Mouse (Mus musculus): Measurements from ENCODE around the gene Osbp2. TPM values are rescaled to one million over a fixed set of nuclear protein-coding genes. Genes with fewer than 3 reads are reported as not detected.

The Osbp2 gene
- polyA plus RNA-seq, 1 experiment from 2014 or later: 2.4 TPM

- no peaks in the 10 kb centered on the region for H3K27me3 ChIP-seq (ENCODE audit: control insufficient read depth, insufficient read depth, low read length)
- no peaks in the 10 kb centered on the region for H3K36me3 ChIP-seq (ENCODE audit: control insufficient read depth, insufficient read depth, low read length)
- H3K9me3 ChIP-seq (ENCODE audit: control insufficient read depth, low read length): no peaks in the 10 kb centered on the region
- H3K27ac ChIP-seq (ENCODE audit: low read depth, low read length): no peak overlapping the region
- no peak overlapping the region for H3K4me3 ChIP-seq (ENCODE audit: low read depth, low read length)
- no peak overlapping the region for H3K4me2 ChIP-seq (ENCODE audit: low read depth)
- DNase-seq (ENCODE audit: low spot score): no peak
- no peak for ATAC-seq (ENCODE audit: insufficient read depth, low FRiP score, low TSS enrichment)
- no peaks in the 10 kb centered on the region for H3K4me1 ChIP-seq (ENCODE audit: control insufficient read depth, insufficient read depth, low read length)
- 79% methylated on average over 5 of the region's 5 CpGs for WGBS
- no peak overlapping the region for H3K9ac ChIP-seq (ENCODE audit: low read length)
Measured at GRCm38 (mm10) chr11:3903046-3903445, 39.3 kb upstream of the Osbp2 start.

GRCm38 (mm10) chr11:3902516-3902915, 38.8 kb upstream of the Osbp2 start:
- H3K36me3 ChIP-seq (ENCODE audit: control insufficient read depth, insufficient read depth, low read length): no peaks in the 10 kb centered on the region
- ATAC-seq (ENCODE audit: insufficient read depth, low FRiP score, low TSS enrichment) (no peak), DNase-seq (ENCODE audit: low spot score) (no peak)
- H3K4me2 ChIP-seq (ENCODE audit: low read depth): no peak overlapping the region
- H3K27ac ChIP-seq (ENCODE audit: low read depth, low read length): no peak overlapping the region
- no peaks in the 10 kb centered on the region for H3K4me1 ChIP-seq (ENCODE audit: control insufficient read depth, insufficient read depth, low read length)
- H3K4me3 ChIP-seq (ENCODE audit: low read depth, low read length): no peak overlapping the region
- H3K27me3 ChIP-seq (ENCODE audit: control insufficient read depth, insufficient read depth, low read length): no peaks in the 10 kb centered on the region
- no peak overlapping the region for H3K9ac ChIP-seq (ENCODE audit: low read length)
- no peaks in the 10 kb centered on the region for H3K9me3 ChIP-seq (ENCODE audit: control insufficient read depth, low read length)
- WGBS: 84% methylated on average over 3 of the region's 3 CpGs

GRCm38 (mm10) chr11:3900296-3900695, 36.6 kb upstream of the Osbp2 start:
- Histone ChIP-seq H3K9ac (ENCODE audit: low read length) (no peak overlapping the region), H3K36me3 (ENCODE audit: control insufficient read depth, insufficient read depth, low read length) (no peaks in the 10 kb centered on the region), H3K27me3 (ENCODE audit: control insufficient read depth, insufficient read depth, low read length) (no peaks in the 10 kb centered on the region), H3K27ac (ENCODE audit: low read depth, low read length) (no peak overlapping the region), H3K4me2 (ENCODE audit: low read depth) (no peak overlapping the region), H3K4me3 (ENCODE audit: low read depth, low read length) (no peak overlapping the region), H3K4me1 (ENCODE audit: control insufficient read depth, insufficient read depth, low read length) (no peaks in the 10 kb centered on the region), H3K9me3 (ENCODE audit: control insufficient read depth, low read length) (no peaks in the 10 kb centered on the region)
- WGBS: 88% methylated on average over 6 of the region's 6 CpGs
- DNase-seq (ENCODE audit: low spot score) (no peak), ATAC-seq (ENCODE audit: insufficient read depth, low FRiP score, low TSS enrichment) (no peak)

DNA sequence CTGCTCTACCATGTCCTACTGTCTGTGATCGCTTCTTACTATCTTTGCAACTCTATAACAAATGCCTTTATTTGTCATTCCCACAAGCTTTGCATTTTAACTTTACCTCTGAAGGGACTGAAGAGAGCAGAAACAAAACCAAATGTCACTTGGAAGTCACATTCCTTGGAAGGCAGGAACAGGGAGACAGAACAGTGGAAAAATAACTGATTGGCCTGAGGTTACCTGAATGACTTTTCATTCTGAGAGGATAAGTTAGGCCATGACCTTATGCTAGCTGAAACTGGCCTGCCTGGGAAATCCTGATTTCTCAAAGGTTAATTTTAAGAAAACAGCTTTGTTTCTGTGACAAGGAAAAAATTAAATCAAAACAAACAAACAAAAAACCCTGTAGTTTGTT, 32.2 kb upstream of the Osbp2 start:
- H3K9me3 ChIP-seq (ENCODE audit: control insufficient read depth, low read length): no peaks in the 10 kb centered on the region
- WGBS: 100% methylated on average over 1 of the region's 1 CpGs
- no peak for ATAC-seq (ENCODE audit: insufficient read depth, low FRiP score, low TSS enrichment)
- DNase-seq (ENCODE audit: low spot score): no peak
- no peaks in the 10 kb centered on the region for H3K27me3 ChIP-seq (ENCODE audit: control insufficient read depth, insufficient read depth, low read length)
- H3K27ac ChIP-seq (ENCODE audit: low read depth, low read length): no peak overlapping the region
- H3K9ac ChIP-seq (ENCODE audit: low read length): no peak overlapping the region
- no peak overlapping the region for H3K4me2 ChIP-seq (ENCODE audit: low read depth)
- no peak overlapping the region for H3K4me3 ChIP-seq (ENCODE audit: low read depth, low read length)
- no peaks in the 10 kb centered on the region for H3K4me1 ChIP-seq (ENCODE audit: control insufficient read depth, insufficient read depth, low read length)
- H3K36me3 ChIP-seq (ENCODE audit: control insufficient read depth, insufficient read depth, low read length): no peaks in the 10 kb centered on the region

- no peak for ATAC-seq (ENCODE audit: insufficient read depth, low FRiP score, low TSS enrichment)
- Histone ChIP-seq H3K27ac (ENCODE audit: low read depth, low read length) (peak overlapping the region; percentile 50; the same call in 1 of the 2 replicates), H3K4me3 (ENCODE audit: low read depth, low read length) (peak overlapping the region; percentile 48), H3K27me3 (ENCODE audit: control insufficient read depth, insufficient read depth, low read length) (no peaks in the 10 kb centered on the region), H3K4me2 (ENCODE audit: low read depth) (peak overlapping the region; percentile 45), H3K4me1 (ENCODE audit: control insufficient read depth, insufficient read depth, low read length) (no peaks in the 10 kb centered on the region), H3K9ac (ENCODE audit: low read length) (peak overlapping the region; percentile 52), H3K9me3 (ENCODE audit: control insufficient read depth, low read length) (no peaks in the 10 kb centered on the region), H3K36me3 (ENCODE audit: control insufficient read depth, insufficient read depth, low read length) (no peaks in the 10 kb centered on the region)
- WGBS: 5% methylated on average over 10 of the region's 10 CpGs
- no peak for DNase-seq (ENCODE audit: low spot score)
Measured at GRCm38 (mm10) chr11:3895458-3895857, 31.8 kb upstream of the Osbp2 start.

DNA sequence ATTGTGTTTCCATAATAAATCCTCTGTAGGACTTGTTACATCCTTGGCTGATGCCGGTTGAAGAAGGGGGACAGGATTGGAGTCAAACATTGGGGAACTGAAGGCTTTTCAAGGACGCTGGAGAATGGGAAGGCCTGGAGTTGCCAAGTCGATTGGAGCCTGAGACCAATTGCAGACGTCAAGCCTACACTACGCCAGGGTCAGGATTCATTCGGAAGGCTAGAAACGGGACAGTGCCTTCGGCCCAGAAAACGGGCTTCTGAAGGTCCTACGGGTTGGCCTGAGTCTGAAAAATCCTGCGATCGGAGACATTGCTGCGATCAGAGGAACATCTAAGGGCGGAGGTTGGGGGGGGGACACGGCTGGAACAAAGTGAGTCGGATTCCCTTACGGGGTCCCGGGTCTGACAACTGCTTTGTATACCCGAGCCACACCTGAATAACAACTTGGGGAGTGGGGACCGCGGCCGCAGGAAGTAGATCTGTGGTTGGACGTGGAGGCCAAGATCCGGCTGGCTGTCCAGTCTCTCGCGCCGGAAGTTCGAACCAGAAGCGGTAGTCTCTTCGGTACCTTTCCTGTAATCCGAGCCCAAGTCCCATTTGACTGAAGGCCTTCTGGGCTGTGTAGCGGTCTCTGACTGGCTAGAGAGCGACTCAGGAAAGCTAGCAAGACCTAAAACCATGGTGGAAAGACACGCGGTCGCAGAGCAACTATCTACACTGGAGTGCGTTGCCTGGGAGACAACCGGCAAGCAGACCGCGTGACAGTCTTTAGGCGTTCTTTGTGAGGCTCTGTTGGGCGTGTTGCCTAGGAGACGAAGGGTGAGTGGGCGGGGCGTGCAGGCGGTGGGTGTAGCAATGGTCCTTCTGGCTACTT, 30.9 kb upstream of the Osbp2 start, which contains the start of the genes 4921536K21Rik and Dusp18:
Gene 4921536K21Rik, minus strand, starts transcription at position 693 of the 876 bp plus-strand sequence.
Gene Dusp18, plus strand, starts transcription at position 835 of the 876 bp plus-strand sequence.
- Histone ChIP-seq H3K4me3 (ENCODE audit: low read depth, low read length) (peak within 1 kb of the TSS; percentile 48), H3K36me3 (ENCODE audit: control insufficient read depth, insufficient read depth, low read length) (no peaks in the 10 kb centered on the region), H3K4me2 (ENCODE audit: low read depth) (peak within 1 kb of the TSS; percentile 45), H3K4me1 (ENCODE audit: control insufficient read depth, insufficient read depth, low read length) (no peaks in the 10 kb centered on the region), H3K9me3 (ENCODE audit: control insufficient read depth, low read length) (no peaks in the 10 kb centered on the region), H3K27me3 (ENCODE audit: control insufficient read depth, insufficient read depth, low read length) (no peaks in the 10 kb centered on the region), H3K27ac (ENCODE audit: low read depth, low read length) (peak within 1 kb of the TSS; percentile 50), H3K9ac (ENCODE audit: low read length) (peak within 1 kb of the TSS; percentile 52)
- ATAC-seq (ENCODE audit: insufficient read depth, low FRiP score, low TSS enrichment) (peak; percentile 96), DNase-seq (ENCODE audit: low spot score) (peak; percentile 95)
- WGBS: 2% methylated on average over 46 of the region's 46 CpGs

DNA sequence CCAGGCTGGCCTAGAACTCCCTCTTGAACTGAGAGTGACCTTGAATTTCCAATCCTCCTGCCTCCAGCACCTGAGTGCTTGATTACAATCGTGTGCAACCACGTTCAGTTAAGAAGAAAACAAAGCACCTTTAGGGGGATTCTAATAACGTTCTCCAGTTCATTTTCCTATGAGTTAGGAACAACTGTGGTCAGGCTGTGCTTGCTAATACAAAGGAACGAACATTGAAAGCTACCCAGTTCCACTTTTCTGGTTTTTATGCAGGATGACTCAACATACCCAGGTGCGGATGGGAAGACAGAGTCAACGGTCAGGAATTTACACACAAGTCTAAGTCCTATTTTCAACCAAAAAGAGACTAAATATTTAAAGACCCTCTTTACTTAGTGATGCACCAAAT, 30.3 kb upstream of the Osbp2 start:
- Histone ChIP-seq H3K27ac (ENCODE audit: low read depth, low read length) (no peak overlapping the region), H3K9ac (ENCODE audit: low read length) (no peak overlapping the region), H3K4me3 (ENCODE audit: low read depth, low read length) (peak overlapping the region; percentile 48; the same call in 1 of the 2 replicates), H3K4me2 (ENCODE audit: low read depth) (no peak overlapping the region), H3K27me3 (ENCODE audit: control insufficient read depth, insufficient read depth, low read length) (no peaks in the 10 kb centered on the region), H3K4me1 (ENCODE audit: control insufficient read depth, insufficient read depth, low read length) (no peaks in the 10 kb centered on the region), H3K36me3 (ENCODE audit: control insufficient read depth, insufficient read depth, low read length) (no peaks in the 10 kb centered on the region), H3K9me3 (ENCODE audit: control insufficient read depth, low read length) (no peaks in the 10 kb centered on the region)
- DNase-seq (ENCODE audit: low spot score) (no peak), ATAC-seq (ENCODE audit: insufficient read depth, low FRiP score, low TSS enrichment) (no peak)
- 84% methylated on average over 6 of the region's 6 CpGs for WGBS

GRCm38 (mm10) chr11:3887331-3887730, 23.6 kb upstream of the Osbp2 start:
- Histone ChIP-seq H3K4me2 (ENCODE audit: low read depth) (no peak overlapping the region), H3K4me1 (ENCODE audit: control insufficient read depth, insufficient read depth, low read length) (0 out of 2 replicates have a peak, but pooled peaks cover 2% of the 10 kb centered on the region), H3K9me3 (ENCODE audit: control insufficient read depth, low read length) (no peaks in the 10 kb centered on the region), H3K36me3 (ENCODE audit: control insufficient read depth, insufficient read depth, low read length) (no peaks in the 10 kb centered on the region), H3K4me3 (ENCODE audit: low read depth, low read length) (no peak overlapping the region), H3K9ac (ENCODE audit: low read length) (no peak overlapping the region), H3K27me3 (ENCODE audit: control insufficient read depth, insufficient read depth, low read length) (no peaks in the 10 kb centered on the region), H3K27ac (ENCODE audit: low read depth, low read length) (no peak overlapping the region)
- DNase-seq (ENCODE audit: low spot score) (no peak), ATAC-seq (ENCODE audit: insufficient read depth, low FRiP score, low TSS enrichment) (no peak)
- 78% methylated on average over 5 of the region's 5 CpGs for WGBS

DNA sequence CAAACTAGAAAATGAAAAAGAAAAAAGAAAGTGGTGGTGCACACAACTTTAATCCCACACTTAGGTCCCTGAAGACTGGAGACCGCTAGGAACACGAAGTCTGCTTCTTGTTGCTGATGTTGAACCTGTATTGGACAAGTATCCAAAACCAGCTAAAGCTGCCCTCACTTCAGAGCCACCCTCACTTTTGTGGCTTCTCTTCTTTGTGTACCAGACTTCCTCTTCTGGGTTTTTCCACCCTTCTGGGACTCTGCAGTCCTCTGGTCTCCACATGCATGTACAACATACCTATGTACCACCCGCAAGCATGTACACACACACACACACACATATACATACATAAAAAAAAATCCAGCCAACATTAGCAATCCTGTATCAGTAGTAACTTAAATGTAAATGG, 20.0 kb upstream of the Osbp2 start:
- no peaks in the 10 kb centered on the region for H3K36me3 ChIP-seq (ENCODE audit: control insufficient read depth, insufficient read depth, low read length)

More for the DNA sequence above, 20.0 kb upstream of the Osbp2 start:
- Histone ChIP-seq H3K27me3 (ENCODE audit: control insufficient read depth, insufficient read depth, low read length) (no peaks in the 10 kb centered on the region), H3K4me2 (ENCODE audit: low read depth) (no peak overlapping the region), H3K4me3 (ENCODE audit: low read depth, low read length) (no peak overlapping the region), H3K4me1 (ENCODE audit: control insufficient read depth, insufficient read depth, low read length) (0 out of 2 replicates have a peak, but pooled peaks cover 2% of the 10 kb centered on the region), H3K27ac (ENCODE audit: low read depth, low read length) (no peak overlapping the region), H3K9me3 (ENCODE audit: control insufficient read depth, low read length) (no peaks in the 10 kb centered on the region), H3K9ac (ENCODE audit: low read length) (no peak overlapping the region)
- 87% methylated on average over 3 of the region's 3 CpGs for WGBS
- ATAC-seq (ENCODE audit: insufficient read depth, low FRiP score, low TSS enrichment) (no peak), DNase-seq (ENCODE audit: low spot score) (no peak)

Data from neural tube, embryonic 11.5 days (tissue).